Mouse (Mus musculus): ENCODE results near the gene Rbpj. TPM values are rescaled to one million over a fixed set of nuclear protein-coding genes. Genes with fewer than 3 reads are reported as not detected.
A peak's percentile ranks its signal among the peaks of the same experiment; 100 is the strongest.

The Rbpj gene
- polyA plus RNA-seq, 1 experiment: 16.0 TPM

DNA sequence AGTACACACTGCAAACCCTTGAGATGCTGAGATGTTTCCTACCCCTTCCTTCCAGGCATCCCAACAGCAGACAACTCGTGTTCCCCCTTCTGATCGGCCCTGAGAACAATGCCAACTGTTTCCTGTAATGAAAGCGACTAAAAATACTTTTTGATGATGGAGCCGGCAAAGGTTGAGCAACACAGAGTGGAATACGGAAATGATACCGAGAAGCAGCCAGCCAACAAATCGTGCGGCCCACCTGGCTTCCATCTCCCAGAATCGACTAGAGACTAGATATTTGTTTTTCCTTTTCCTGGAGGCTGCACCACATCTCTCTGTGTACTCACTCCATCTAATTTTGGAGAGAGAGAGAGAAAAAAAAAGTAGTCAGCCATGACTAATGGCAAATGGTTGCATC is 11.2 kb upstream of the Rbpj start:
- H3K27me3 ChIP-seq (ENCODE audit: control insufficient read depth, insufficient read depth, insufficient read length): no peaks in the 10 kb centered on the region
- H3ac ChIP-seq (ENCODE audit: control insufficient read depth, insufficient read length): no peak overlapping the region
- H3K4me3 ChIP-seq: no peak overlapping the region
- no peak for TF ChIP-seq E2F4 (IDR thresholded peaks at IDR 0.05; ENCODE audit: insufficient read depth)
- TF ChIP-seq SRF (IDR thresholded peaks at IDR 0.05; ENCODE audit: control insufficient read depth, insufficient read length, low read depth): no peak
- TF ChIP-seq POLR2A (IDR thresholded peaks at IDR 0.05; ENCODE audit: insufficient read length, low read depth): no peak
- TF ChIP-seq MAX (IDR thresholded peaks at IDR 0.05; ENCODE audit: low read depth): no peak
- no peak for TF ChIP-seq POLR2AphosphoS2 (IDR thresholded peaks at IDR 0.05; ENCODE audit: insufficient read length, low read depth)
- H3K4me2 ChIP-seq (ENCODE audit: low read depth): no peak overlapping the region
- no peaks in the 10 kb centered on the region for H3K36me3 ChIP-seq (ENCODE audit: control insufficient read depth, insufficient read depth)
- no peaks in the 10 kb centered on the region for H3K79me2 ChIP-seq (ENCODE audit: control insufficient read depth, insufficient read depth)

DNA sequence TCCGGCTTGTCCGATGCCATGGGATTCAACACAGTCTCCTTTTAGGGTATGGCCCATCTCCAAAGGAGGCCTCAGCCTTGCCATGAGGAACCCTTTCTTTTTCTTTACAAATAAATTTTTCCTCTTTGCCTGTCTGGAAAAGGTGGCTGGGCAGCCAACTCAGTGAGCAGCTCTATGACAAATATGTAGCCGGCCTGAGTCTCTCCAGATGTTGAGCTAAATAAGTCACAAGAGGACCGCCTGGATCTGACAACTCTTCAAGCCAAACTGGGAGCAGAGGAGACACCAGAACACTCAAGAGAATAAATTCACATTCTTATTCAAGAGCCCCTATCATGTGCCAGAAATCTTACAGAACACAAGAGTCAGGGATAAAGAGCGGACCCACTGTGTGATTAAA is 10.5 kb upstream of the Rbpj start:
- Histone ChIP-seq H3ac (ENCODE audit: control insufficient read depth, insufficient read length) (no peak overlapping the region), H3K79me2 (ENCODE audit: control insufficient read depth, insufficient read depth) (no peaks in the 10 kb centered on the region), H3K27me3 (ENCODE audit: control insufficient read depth, insufficient read depth, insufficient read length) (no peaks in the 10 kb centered on the region), H3K4me2 (ENCODE audit: low read depth) (no peak overlapping the region), H3K36me3 (ENCODE audit: control insufficient read depth, insufficient read depth) (no peaks in the 10 kb centered on the region), H3K4me3 (no peak overlapping the region)
- TF ChIP-seq MYOD1 (IDR thresholded peaks at IDR 0.05; ENCODE audit: control insufficient read depth in 1 of 3, insufficient read length in 2 of 3, low read depth in 2 of 3): no peak
- TF ChIP-seq POLR2AphosphoS2 (IDR thresholded peaks at IDR 0.05; ENCODE audit: insufficient read length, low read depth): no peak
- TF ChIP-seq TCF12 (IDR thresholded peaks at IDR 0.05; ENCODE audit: insufficient read depth, poor library complexity, severe bottlenecking): no peak
- TF ChIP-seq CEBPB (IDR thresholded peaks at IDR 0.05; ENCODE audit: insufficient read depth, poor library complexity, severe bottlenecking): no peak

DNA sequence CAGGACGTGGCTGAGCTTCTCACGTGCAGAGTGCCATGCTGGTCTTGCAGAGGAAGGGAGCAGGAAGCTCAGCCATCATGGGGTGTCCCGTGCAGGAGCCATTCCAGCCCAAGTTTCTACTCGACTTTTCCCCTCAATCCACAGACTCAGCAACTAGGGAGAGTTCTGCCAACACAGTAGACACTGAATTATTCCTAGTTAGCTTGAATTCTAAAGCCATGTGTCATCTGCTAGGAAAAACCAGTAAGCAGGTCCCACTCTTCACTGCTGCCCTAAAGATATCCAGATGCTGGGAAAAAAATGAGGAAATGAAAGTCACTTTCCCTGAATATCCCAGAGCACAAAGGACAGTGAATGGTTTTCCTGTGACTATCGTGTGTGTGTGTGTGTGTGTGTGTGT is 5.8 kb upstream of the Rbpj start:
- Histone ChIP-seq H3K79me2 (ENCODE audit: control insufficient read depth, insufficient read depth) (no peaks in the 10 kb centered on the region), H3K36me3 (ENCODE audit: control insufficient read depth, insufficient read depth) (no peaks in the 10 kb centered on the region), H3K4me3 (no peak overlapping the region), H3ac (ENCODE audit: control insufficient read depth, insufficient read length) (no peak overlapping the region), H3K4me2 (ENCODE audit: low read depth) (no peak overlapping the region), H3K27me3 (ENCODE audit: control insufficient read depth, insufficient read depth, insufficient read length) (no peaks in the 10 kb centered on the region)
- TF ChIP-seq REST (IDR thresholded peaks at IDR 0.05; ENCODE audit: insufficient read depth, insufficient read length) (no peak), E2F4 (IDR thresholded peaks at IDR 0.05; ENCODE audit: insufficient read depth) (no peak), POLR2A (IDR thresholded peaks at IDR 0.05; ENCODE audit: insufficient read length, low read depth) (no peak)

DNA sequence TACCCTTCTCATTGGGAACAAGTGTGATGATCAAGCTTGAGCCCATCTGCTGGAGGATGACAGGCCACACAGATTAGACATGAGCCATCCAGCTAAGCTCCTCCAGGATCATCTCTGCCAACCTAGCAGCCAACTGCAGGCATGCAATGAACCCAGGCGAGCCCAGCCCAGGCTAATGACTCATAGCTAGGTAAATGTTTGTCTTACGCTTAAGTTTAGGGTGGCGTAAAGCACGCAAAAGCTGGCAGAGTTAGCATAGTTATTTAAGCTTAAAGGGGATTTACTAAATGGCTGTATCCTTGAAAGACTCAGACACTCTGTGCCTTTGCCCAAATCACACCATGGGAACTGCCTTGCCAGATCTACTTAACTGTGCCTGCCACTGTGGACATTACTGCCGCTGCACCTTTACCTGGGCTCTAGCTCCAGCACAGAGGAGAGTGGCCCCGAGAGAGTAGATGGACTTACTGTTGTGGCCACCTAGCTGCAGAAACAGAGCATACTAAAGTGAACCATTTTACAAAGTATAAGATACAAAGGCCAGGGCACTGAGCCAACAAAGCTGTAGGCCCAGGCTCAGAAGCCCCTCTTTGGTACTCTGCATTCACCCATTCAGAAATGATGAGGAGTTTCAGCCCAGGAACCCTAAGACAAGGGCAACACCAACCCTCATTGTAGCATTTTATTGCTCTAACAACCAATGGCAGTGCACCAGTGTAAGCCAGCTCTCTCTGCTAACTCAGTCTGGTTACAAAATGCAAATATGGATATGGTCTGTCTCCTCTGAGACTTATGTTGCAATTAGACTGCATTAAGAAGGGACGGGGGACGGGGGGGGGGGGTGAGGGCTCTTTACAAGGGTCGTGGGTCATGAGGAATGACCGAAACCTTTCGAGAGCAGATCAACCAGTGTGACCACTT is 2.6 kb upstream of the Rbpj start:
- no peak overlapping the region for H3K4me3 ChIP-seq
- no peaks in the 10 kb centered on the region for H3K27me3 ChIP-seq (ENCODE audit: control insufficient read depth, insufficient read depth, insufficient read length)
- no peaks in the 10 kb centered on the region for H3K79me2 ChIP-seq (ENCODE audit: control insufficient read depth, insufficient read depth)
- H3ac ChIP-seq (ENCODE audit: control insufficient read depth, insufficient read length): no peak overlapping the region
- H3K36me3 ChIP-seq (ENCODE audit: control insufficient read depth, insufficient read depth): no peaks in the 10 kb centered on the region
- H3K4me2 ChIP-seq (ENCODE audit: low read depth): peak overlapping the region; percentile 15
- TF ChIP-seq TCF3 (IDR thresholded peaks at IDR 0.05; ENCODE audit: insufficient read length, low read depth) (no peak), POLR2AphosphoS2 (IDR thresholded peaks at IDR 0.05; ENCODE audit: insufficient read length, low read depth) (no peak), MYOG (IDR thresholded peaks at IDR 0.05; ENCODE audit: control insufficient read depth in 1 of 3, insufficient read depth in 1 of 3, insufficient read length in 2 of 3, low read depth in 2 of 3) (no peak), USF1 (IDR thresholded peaks at IDR 0.05; ENCODE audit: low read depth) (no peak), MYOD1 (IDR thresholded peaks at IDR 0.05; ENCODE audit: control insufficient read depth in 1 of 3, insufficient read length in 2 of 3, low read depth in 2 of 3) (no peak), CEBPB (IDR thresholded peaks at IDR 0.05; ENCODE audit: insufficient read depth, poor library complexity, severe bottlenecking) (no peak), MAX (IDR thresholded peaks at IDR 0.05; ENCODE audit: low read depth) (no peak), SRF (IDR thresholded peaks at IDR 0.05; ENCODE audit: control insufficient read depth, insufficient read length, low read depth) (no peak), REST (IDR thresholded peaks at IDR 0.05; ENCODE audit: insufficient read depth, insufficient read length) (no peak), TCF12 (IDR thresholded peaks at IDR 0.05; ENCODE audit: insufficient read depth, poor library complexity, severe bottlenecking) (no peak), POLR2A (IDR thresholded peaks at IDR 0.05; ENCODE audit: insufficient read length, low read depth) (no peak), E2F4 (IDR thresholded peaks at IDR 0.05; ENCODE audit: insufficient read depth) (no peak)

DNA sequence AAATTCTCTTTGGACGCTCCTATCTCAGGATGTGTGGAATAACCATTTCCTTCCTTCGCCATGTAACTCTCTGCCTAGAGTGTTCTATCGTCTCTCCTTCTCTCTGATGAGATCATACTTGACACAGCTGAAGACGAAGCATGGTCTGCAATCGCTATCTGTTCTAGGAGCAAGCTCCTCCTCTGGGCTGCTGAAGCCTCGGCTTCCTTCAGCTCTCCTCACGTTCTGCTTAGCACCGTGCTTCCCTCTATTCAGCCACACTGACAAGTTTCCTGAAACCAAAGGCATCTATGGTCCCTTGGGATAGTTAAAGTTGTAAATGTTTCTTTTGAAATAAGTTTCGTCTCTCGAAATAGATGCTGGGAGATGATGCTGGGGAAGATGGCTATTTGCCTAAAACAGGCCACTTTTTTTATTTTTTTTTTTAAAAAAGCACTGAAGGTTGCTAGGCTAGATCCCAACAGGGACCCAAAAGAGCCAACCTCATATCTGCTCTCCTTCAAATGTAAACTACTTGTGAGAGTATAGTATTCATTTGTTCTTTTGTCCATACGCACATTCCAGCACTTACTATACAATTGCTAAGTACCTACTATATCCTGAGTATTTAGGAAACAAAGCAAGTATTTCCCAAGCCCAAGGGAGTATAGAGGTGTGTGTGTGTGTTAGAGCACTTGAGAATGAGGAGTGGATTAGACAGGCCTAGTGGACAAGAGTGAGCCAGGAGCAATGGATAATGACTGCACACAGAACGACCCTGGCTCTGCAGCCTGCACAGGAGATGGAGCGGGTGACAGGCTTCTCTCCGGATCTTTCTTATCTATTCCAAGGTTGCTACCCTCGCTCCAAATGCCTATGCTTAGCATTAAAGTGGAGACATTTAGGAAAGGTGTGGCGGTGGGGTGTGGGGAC is 726 bp downstream of the Rbpj start:
- no peak overlapping the region for H3K4me2 ChIP-seq (ENCODE audit: low read depth)
- TF ChIP-seq MAX (IDR thresholded peaks at IDR 0.05; ENCODE audit: low read depth): no peak
- TF ChIP-seq TCF12 (IDR thresholded peaks at IDR 0.05; ENCODE audit: insufficient read depth, poor library complexity, severe bottlenecking): no peak
- no peak for TF ChIP-seq E2F4 (IDR thresholded peaks at IDR 0.05; ENCODE audit: insufficient read depth)
- TF ChIP-seq USF1 (IDR thresholded peaks at IDR 0.05; ENCODE audit: low read depth): no peak
- H3K36me3 ChIP-seq (ENCODE audit: control insufficient read depth, insufficient read depth): no peaks in the 10 kb centered on the region
- no peaks in the 10 kb centered on the region for H3K79me2 ChIP-seq (ENCODE audit: control insufficient read depth, insufficient read depth)
- no peaks in the 10 kb centered on the region for H3K27me3 ChIP-seq (ENCODE audit: control insufficient read depth, insufficient read depth, insufficient read length)
- no peak overlapping the region for H3K4me3 ChIP-seq
- no peak overlapping the region for H3ac ChIP-seq (ENCODE audit: control insufficient read depth, insufficient read length)

Measured in myocyte (in vitro differentiated cells).